Mouse (Mus musculus) heart, postnatal 25 days (tissue): ENCODE data around the gene Ifit1bl1. TPM values are rescaled to one million over a fixed set of nuclear protein-coding genes. Genes with fewer than 3 reads are reported as not detected.
A peak's percentile ranks its signal among the peaks of the same experiment; 100 is the strongest.

ENCODE experiments used
- DNase-seq: peaks from one replicate; pipeline ENCODE4 v3.0.0; 2022; ENCODE audit warnings: low spot score
- intact Hi-C: fragments of 180-260 bp; cut with DNase I; formaldehyde crosslinking; loops from one replicate; pipeline ENCODE4 v1.15.1; 2025
- total RNA-seq, 2 experiments: library from RNA; stranded (reverse); gene quantifications; 2 replicates each; pipeline ENCODE4 v1.2.3; 2021

Gene Ifit1bl1
- total RNA-seq, 2 experiments from 2014 or later: 0.84 to 1.2 TPM

- DNase-seq: peak; percentile 53
- intact Hi-C loops: loop anchor here (2.0 kb wide), 1 partner anchor 216 kb away; no protein-coding TSS in a partner anchor
These were observed 51.1 kb downstream of the Ifit1bl1 start, which contains the start of gene Ifit2 for GRCm38 (mm10) chr19:34550534-34551223. TSS of gene Ifit2 (plus strand) at chr19:34550694.

- DNase-seq: no peak
- intact Hi-C loops: loop anchor here (2.0 kb wide), 1 partner anchor 215 kb away; no protein-coding TSS in a partner anchor
These were observed 51.6 kb downstream of the Ifit1bl1 start for GRCm38 (mm10) chr19:34550205-34550533.

GRCm38 (mm10) chr19:34547976-34548375, 53.8 kb downstream of the Ifit1bl1 start:
- peak; percentile 58 for DNase-seq
- intact Hi-C loops: loop anchor here (1.0 to 10.0 kb wide), 4 partner anchors 45 to 306 kb away; no protein-coding TSS in a partner anchor

GRCm38 (mm10) chr19:34546211-34546610, 55.5 kb downstream of the Ifit1bl1 start:
- DNase-seq: no peak
- intact Hi-C loops: loop anchor here (5.0 to 10.0 kb wide), 2 partner anchors 229 to 304 kb away; no protein-coding TSS in a partner anchor

Other genes with a start within 250 kb of the Ifit1bl1 start
- under 1 TPM; 0.18 to 0.31 TPM for gene Ch25h, start 126.8 kb downstream of the Ifit1bl1 start, total RNA-seq
- gene Lipa, start 74.5 kb downstream of the Ifit1bl1 start, total RNA-seq: 10 to 100 TPM; 21.0 to 25.6 TPM
- gene Ifit2, start 51.3 kb downstream of the Ifit1bl1 start, total RNA-seq: 1 to 10 TPM; 3.5 to 3.6 TPM
- 1 to 10 TPM; 3.8 to 4.0 TPM for gene Ifit3, start 18.4 kb downstream of the Ifit1bl1 start, total RNA-seq
- 1 to 10 TPM; 1.1 TPM for gene Ifit3b, start 6.0 kb upstream of the Ifit1bl1 start, total RNA-seq
- gene Ifit1bl2, start 38.8 kb upstream of the Ifit1bl1 start, total RNA-seq: 1 to 10 TPM; 1.2 to 1.5 TPM
- gene Ifit1, start 38.9 kb upstream of the Ifit1bl1 start, total RNA-seq: 1 to 10 TPM; 1.4 TPM
- 1 to 10 TPM; 2.2 to 2.6 TPM for gene Slc16a12, start 145.3 kb upstream of the Ifit1bl1 start, total RNA-seq